Mouse (Mus musculus) limb, embryonic 15.5 days (tissue): ENCODE results near the gene Tspan10. TPM values are rescaled to one million over a fixed set of nuclear protein-coding genes. Genes with fewer than 3 reads are reported as not detected.

Source experiments
- polyA plus RNA-seq: library from polyadenylated mRNA; unstranded; fragments of >200 nt; fragmentation: Nextera tagmentation; extraction: Ambion mirVana; gene quantifications from 2 replicates; pipeline ENCODE4 v1.2.1, GENCODE M21; 2015

The Tspan10 gene
- polyA plus RNA-seq, 1 experiment from 2014 or later: 0.28 TPM

Other genes with a start within 250 kb of the Tspan10 start
- gene Bahcc1, start 209.7 kb upstream of the Tspan10 start, polyA plus RNA-seq: 5.8 and 6.7 TPM in 2 replicates
- 2,203 and 2,296 TPM in 2 replicates for gene Actg1, start 94.1 kb upstream of the Tspan10 start, polyA plus RNA-seq
- 0.31 and 0.79 TPM in 2 replicates for gene Fscn2, start 81.1 kb upstream of the Tspan10 start, polyA plus RNA-seq
- 33.1 and 33.3 TPM in 2 replicates for gene Faap100, start 63.9 kb upstream of the Tspan10 start, polyA plus RNA-seq
- gene Nploc4, start 4.9 kb upstream of the Tspan10 start, polyA plus RNA-seq: 28.8 and 30.8 TPM in 2 replicates
- 0.17 and 0.52 TPM in 2 replicates for gene Pde6g, start 10.9 kb downstream of the Tspan10 start, polyA plus RNA-seq
- 13.1 and 14.4 TPM in 2 replicates for gene Oxld1, start 15.4 kb downstream of the Tspan10 start, polyA plus RNA-seq
- gene Ccdc137, start 15.5 kb downstream of the Tspan10 start, polyA plus RNA-seq: 32.4 and 34.1 TPM in 2 replicates
- 50.5 and 53.8 TPM in 2 replicates for gene Arl16, start 25.0 kb downstream of the Tspan10 start, polyA plus RNA-seq
- gene Mrpl12, start 42.0 kb downstream of the Tspan10 start, polyA plus RNA-seq: 113 and 121 TPM in 2 replicates
- 36.7 and 36.9 TPM in 2 replicates for gene Slc25a10, start 49.2 kb downstream of the Tspan10 start, polyA plus RNA-seq
- gene Gcgr, start 88.1 kb downstream of the Tspan10 start, polyA plus RNA-seq: 3.5 and 4.4 TPM in 2 replicates
- gene Mcrip1, start 107.1 kb downstream of the Tspan10 start, polyA plus RNA-seq: 237 and 239 TPM in 2 replicates
- 3.2 and 11.9 TPM in 2 replicates for gene Ppp1r27, start 108.5 kb downstream of the Tspan10 start, polyA plus RNA-seq
- 1,021 and 1,099 TPM in 2 replicates for gene P4hb, start 130.6 kb downstream of the Tspan10 start, polyA plus RNA-seq
- 581 and 641 TPM in 2 replicates for gene Arhgdia, start 139.0 kb downstream of the Tspan10 start, polyA plus RNA-seq
- gene Alyref, start 155.7 kb downstream of the Tspan10 start, polyA plus RNA-seq: 342 and 405 TPM in 2 replicates
- 212 and 215 TPM in 2 replicates for gene Anapc11, start 155.8 kb downstream of the Tspan10 start, polyA plus RNA-seq
- 2.2 and 2.9 TPM in 2 replicates for gene Npb, start 165.8 kb downstream of the Tspan10 start, polyA plus RNA-seq
- 130 and 136 TPM in 2 replicates for gene Pcyt2, start 175.3 kb downstream of the Tspan10 start, polyA plus RNA-seq
- gene Sirt7, start 182.6 kb downstream of the Tspan10 start, polyA plus RNA-seq: 32.9 and 33.4 TPM in 2 replicates
- gene Mafg, start 191.0 kb downstream of the Tspan10 start, polyA plus RNA-seq: 26.6 and 32.9 TPM in 2 replicates
- 61.6 and 72.1 TPM in 2 replicates for gene Pycr1, start 201.1 kb downstream of the Tspan10 start, polyA plus RNA-seq
- 0.61 and 4.0 TPM in 2 replicates for gene Myadml2, start 205.5 kb downstream of the Tspan10 start, polyA plus RNA-seq
- 4.8 and 5.4 TPM in 2 replicates for gene Notum, start 218.5 kb downstream of the Tspan10 start, polyA plus RNA-seq
- gene Aspscr1, start 230.3 kb downstream of the Tspan10 start, polyA plus RNA-seq: 107 TPM in 2 replicates